Mouse (Mus musculus): ENCODE data around the gene Ints14. TPM values are rescaled to one million over a fixed set of nuclear protein-coding genes. Genes with fewer than 3 reads are reported as not detected.
"Not testable (repeated sequence)": the region's sequence is repeated elsewhere in the genome, so short reads cannot be mapped to it uniquely, and the experiment has no call there.

Ints14 gene
- total RNA-seq, 2 experiments from 2014 or later: 8.8 to 10.5 TPM

DNA sequence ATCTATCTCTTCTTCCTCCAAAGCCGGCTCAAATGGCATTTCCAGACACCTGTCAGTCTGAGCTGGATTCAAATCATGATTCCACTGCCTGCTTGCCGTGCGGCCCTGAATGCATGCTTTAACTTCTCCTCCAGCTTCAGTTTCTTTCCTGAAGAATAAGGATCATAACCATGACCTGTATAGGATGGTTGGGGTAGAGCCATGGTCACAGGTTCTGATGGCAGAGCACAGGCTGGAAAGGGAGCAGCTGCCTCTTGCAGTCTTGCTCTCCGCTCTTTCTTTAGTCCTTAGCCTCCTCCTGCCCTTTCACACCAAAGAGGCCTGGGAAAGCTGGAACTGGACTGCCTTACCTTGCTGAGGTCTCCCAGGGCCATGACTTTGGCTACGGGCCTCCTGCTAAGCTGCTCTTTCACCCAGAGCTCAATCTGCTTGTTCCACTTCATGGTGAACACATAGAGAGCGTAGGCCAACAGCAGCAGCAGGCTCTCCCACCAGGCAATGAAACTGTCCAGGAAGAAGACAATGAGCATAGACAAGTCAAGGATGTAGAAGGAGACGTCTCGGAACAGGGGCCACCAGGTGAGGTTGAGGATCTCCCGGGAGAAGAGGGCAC lies 13.1 kb upstream of the Ints14 start:
- no peak for ATAC-seq (replicated peaks; ENCODE audit: low FRiP score, poor library complexity, severe bottlenecking)

DNA sequence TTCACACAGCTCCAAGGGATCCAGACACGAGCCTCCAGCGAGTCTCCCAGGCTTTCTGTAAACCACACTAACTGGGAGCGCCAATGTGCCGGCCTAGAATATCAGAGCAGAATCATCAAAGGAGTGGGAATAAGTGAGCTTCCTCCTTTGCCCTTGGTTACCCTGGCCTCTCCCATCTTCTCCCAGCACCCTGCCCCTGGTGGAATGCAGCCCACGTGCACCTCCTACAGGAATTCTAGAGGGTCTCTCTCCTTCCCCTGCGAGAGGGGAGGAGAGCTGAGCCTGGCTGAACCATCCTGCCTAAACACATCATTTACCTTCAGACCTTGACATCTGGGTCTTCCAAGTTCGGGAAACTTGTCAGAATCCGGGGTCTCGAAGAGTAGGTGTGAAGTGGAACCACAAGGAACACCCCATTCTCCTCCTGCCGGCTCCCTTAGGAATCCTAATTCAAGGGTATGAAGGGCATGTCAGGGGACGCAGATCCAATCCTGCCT lies 9.5 kb upstream of the Ints14 start, which contains the start of gene Slc24a1:
Slc24a1 (minus strand) TSS at position 447 of the 497 bp plus-strand sequence.
- ATAC-seq (replicated peaks; ENCODE audit: low FRiP score, poor library complexity, severe bottlenecking): no peak

DNA sequence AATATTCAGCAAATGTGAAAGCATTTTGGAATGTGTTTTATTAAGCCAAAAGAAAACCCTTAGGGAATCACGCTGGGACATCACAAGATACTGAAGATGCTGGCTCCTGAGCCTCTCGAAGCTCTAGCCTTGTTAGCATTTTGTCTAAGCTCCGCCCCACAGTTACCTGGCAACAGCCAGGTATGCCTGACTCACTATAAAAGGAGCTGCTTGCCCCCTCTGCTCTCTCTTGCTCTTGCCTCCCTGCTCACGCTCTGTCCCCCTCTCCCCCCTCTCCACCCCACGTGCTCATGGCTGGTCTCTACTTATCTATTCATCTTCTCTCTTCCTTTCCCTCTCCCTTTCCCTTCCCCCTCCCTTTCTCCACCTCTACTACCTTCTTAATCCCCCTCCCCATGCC lies 8.7 kb upstream of the Ints14 start:
- ATAC-seq (replicated peaks; ENCODE audit: low FRiP score, poor library complexity, severe bottlenecking): no peak

DNA sequence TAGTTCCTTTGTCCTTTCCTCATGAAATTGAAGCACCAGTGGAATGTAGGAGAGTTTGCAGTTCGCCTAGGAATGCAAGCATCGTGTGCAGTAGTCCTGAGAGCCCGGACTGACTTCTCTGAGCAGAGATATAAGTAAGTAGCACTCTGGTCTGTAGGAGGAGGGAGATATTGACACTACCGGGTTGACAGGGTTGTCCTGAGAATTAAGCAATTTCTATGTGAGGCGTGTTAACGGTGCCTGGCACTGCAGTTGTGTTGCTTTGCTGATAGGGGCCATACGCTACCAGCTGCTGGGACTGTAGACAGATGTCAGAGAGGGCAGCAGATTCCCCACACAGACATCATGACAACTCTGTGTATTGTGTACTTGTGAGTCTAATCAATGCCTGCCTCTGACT lies 7.5 kb upstream of the Ints14 start:
- ATAC-seq (replicated peaks; ENCODE audit: low FRiP score, poor library complexity, severe bottlenecking): no peak

DNA sequence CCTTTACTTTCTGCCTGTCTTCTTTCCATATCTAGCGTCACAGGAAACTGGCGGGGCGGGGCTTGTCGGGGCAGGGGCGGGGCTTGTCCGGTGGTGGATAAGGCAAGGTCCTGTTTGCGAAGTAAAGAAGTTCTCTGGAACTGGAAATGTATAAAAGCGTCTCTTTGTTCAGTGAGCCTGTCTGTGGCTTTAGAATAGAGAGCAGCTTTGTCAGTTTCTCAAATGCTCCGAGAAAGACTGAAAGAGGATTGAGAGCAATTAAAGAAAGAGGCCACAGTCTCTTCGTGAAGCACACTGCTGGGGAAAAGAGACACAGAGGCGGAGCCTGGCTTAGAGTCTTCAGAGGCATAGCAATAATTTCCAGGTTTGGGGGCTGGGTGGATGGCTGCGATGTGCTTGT lies 4.4 kb upstream of the Ints14 start:
- no peak for ATAC-seq (replicated peaks; ENCODE audit: low FRiP score, poor library complexity, severe bottlenecking)

DNA sequence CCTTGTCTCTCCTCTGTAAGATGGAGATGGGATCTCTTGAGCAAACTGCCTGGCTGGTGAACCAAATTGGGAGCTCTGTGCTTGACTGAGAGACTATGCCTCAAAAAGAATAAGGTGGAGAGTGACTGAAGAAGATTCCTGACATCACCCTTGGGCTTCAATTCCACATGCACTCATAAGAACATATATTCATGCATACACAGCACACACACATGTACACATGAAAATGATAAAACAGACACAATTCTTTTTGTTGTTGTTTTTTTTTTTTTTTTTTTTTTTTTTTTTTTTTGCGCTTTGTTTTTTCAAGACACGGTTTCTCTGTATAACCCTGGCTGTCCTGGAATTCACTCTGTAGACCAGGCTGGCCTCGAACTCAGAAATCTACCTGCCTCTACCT lies 3.4 kb upstream of the Ints14 start:
- no peak for ATAC-seq (replicated peaks; ENCODE audit: low FRiP score, poor library complexity, severe bottlenecking)

DNA sequence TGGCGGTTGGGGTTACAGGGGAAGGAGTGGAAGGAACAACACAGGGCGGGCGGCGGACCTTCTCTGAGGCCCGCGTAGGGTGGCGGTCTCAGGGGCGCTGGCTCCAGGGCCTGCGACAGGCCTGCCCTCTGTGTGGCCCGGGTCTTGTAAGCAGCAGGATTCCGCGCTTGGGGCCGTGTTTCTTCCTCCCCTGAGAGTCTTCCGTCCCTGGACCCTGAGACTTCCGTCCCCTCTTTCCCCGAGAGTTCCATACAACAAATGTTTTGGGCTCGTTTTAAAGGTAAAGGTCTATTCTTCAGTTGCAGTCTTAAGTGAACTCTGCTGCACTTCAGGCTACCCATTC lies 244 bp downstream of the Ints14 start:
- peak; percentile 81 for ATAC-seq (replicated peaks; ENCODE audit: low FRiP score, poor library complexity, severe bottlenecking)

DNA sequence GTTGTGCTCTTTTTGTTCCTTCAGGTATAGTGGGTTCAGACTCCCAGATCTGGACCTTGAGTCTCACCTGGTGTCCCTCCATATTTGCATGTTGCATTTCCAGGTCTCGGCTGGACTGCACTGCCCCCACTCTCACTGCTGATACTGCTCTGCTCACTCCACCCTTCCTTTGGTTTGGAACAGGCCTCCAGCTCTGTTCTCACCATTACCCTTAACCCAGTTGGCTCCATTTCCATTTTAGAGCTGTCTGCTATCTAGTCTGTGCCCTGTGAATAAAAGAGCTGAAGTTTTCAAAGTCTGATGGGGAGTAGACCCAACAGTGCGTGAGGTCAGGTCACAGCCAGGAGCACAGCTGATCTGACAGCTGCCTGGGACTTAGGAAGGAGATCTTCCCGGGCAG lies 19.8 kb downstream of the Ints14 start:
- ATAC-seq (replicated peaks; ENCODE audit: low FRiP score, poor library complexity, severe bottlenecking): no peak

DNA sequence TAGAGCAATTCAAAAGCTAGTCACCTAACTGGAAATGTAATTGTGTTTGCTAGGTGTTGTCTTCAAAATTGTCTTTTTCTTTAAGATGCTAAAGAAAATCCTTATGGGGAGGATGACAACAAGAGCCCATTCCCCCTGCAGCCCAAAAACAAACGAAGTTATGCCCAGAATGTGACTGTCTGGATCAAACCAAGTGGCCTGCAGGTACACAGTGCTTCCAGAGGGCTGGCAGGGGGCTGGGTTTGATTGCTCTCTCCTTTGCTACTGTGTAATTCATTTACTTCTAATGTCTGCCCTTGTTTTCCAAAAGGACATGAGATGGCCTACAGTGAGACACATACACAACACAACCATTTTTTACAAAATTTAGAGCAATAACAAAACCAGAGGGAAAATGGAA lies 21.2 kb downstream of the Ints14 start:
- ATAC-seq (replicated peaks; ENCODE audit: low FRiP score, poor library complexity, severe bottlenecking): no peak

DNA sequence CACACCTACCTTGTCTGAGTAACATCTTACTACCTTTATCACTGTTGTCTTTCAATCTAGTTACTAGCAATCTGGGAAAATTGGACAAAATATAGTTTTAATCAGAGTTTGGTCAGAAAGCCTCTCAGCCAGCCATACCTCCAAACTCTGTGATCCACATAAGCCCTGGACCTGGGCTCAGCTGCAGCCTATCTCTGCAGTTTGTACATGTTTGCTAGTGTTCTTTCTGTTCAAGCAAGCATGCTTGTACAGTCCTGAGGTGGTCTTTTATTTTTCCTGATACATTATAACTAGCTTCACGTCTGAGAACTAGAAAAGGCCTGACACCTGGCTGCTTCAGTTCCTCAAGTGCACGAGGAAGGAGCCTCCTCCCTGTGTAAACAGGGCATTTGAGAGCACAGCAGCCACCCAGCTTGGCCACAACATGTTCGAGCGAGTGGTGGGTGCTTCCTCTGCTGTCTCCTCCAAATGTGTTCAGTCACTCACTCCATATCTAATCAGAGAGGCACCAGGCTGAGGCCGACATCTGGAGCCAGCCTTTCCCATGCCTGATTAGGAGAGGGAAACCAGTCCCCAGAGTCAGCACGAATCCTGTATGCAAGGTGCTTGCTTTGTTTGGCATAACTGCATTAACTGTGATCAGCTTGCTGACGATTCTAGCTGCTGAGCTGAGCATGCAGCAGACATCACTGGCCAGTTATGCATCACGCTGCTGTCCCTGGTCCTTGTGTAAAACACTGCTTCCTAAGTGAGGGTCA lies 24.5 kb downstream of the Ints14 start:
- ATAC-seq (replicated peaks; ENCODE audit: low FRiP score, poor library complexity, severe bottlenecking): peak; percentile 62; the same call in 1 of the 2 replicates

DNA sequence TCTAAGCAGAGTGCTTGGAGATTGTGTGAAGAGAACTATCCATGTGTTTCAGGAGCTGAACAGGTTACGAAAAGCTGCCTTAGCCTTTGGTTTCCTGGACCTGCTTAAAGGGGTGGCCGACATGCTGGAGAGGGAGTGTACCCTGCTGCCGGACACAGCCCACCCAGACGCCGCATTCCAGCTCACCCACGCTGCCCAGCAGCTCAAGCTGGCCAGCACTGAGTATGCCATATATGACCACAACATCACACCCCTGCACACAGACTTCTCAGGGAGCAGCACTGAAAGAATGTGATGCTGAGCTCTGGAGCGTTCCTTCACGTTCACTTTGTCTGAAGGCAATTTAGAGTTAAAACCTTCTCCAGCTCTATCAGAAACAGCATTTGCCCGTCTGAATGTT lies 25.1 kb downstream of the Ints14 start:
- no peak for ATAC-seq (replicated peaks; ENCODE audit: low FRiP score, poor library complexity, severe bottlenecking)

DNA sequence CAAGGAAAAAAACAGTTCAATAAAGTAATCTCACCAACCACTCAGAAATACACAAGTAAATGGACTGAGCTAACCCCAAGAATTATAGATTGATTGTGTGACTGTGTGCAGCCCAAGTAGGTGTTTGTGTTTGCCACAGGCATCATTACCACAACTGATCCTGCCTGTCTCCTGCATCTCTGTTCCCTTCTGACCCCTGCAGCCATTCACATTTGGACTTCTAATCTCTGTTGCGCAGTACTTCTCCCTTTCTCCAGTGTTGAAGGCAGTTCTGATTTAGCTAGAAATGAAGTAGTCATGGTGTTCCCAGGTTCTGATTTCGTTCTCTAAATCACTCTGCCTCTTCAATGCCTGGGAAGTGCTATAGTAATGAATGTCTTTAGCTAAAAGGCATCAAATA lies 26.9 kb downstream of the Ints14 start:
- ATAC-seq (replicated peaks; ENCODE audit: low FRiP score, poor library complexity, severe bottlenecking): no peak

DNA sequence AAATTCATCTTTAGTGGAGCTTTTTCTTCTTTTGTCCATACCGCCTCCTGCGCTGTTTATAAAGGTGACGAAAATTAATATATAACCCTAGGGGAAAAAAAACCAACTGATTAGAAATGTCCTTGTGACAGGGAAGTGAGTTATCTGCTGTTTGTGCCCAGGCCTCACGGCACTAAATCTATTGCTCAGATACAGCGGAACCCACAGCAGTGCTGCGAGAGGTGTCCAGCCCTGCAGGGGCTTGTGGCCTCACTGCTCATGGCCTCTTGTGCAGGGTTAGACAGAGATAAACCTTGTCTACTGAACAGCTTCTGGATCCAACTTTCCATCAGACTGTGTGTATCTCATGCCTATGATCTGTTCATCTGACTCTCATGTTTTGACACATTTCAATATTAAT lies 27.7 kb downstream of the Ints14 start:
- no peak for ATAC-seq (replicated peaks; ENCODE audit: low FRiP score, poor library complexity, severe bottlenecking)

DNA sequence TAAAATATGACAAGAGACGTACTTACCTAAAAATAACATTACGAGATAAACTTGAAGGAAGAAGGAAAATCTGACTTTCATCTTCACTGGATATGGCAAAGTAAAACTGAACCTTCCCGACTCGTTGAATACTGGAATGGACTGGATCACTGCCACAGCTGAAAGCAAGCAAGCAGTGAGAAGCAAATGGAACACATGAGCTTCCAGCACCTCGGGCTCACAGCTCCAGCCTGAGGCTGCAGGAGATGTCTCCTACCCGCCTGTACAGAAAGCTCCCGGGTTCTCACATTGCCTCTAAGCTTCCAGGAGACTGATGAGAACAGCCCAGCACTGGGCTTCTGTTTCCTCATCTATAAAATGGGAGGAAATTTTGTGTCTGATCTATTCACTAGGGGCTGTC lies 29.6 kb downstream of the Ints14 start:
- no peak for ATAC-seq (replicated peaks; ENCODE audit: low FRiP score, poor library complexity, severe bottlenecking)

DNA sequence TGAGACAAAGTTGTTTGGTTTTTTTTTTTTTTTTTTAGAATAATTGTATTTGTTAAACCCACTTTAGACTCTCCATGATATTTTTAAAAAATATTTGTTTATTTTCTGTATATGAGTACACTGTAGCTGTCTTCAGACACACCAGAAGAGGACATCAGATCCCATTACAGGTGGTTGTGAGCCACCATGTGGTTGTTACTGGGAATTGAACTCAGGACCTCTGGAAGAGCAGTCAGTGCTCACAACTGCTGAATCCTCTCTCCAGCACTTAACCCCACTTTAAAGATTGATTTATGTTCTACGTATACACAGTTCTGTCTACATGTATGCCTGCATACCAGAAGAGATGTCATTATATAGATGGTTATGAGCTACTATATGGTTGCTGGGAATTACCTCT lies 34.8 kb downstream of the Ints14 start:
- ATAC-seq (replicated peaks; ENCODE audit: low FRiP score, poor library complexity, severe bottlenecking): not testable (repeated sequence)

DNA sequence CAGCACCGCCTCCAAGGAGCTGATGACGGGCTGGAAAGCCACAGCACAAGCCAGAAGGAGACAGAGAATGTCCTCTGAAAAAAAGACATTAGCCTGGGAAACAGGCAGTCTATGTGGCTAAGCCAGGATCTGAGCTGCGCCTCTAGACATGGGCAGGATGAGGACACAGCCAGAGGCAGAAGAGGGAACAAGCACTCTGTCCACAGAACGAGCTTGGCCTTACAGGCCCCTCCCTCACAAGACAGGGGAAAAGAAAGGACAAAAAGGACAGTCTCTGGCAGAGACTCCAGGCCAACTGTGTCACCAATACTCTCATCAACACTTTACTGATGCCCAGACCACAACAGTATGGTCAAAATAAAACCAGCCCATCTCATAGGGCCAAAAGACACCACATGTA lies 40.8 kb downstream of the Ints14 start:
- no peak for ATAC-seq (replicated peaks; ENCODE audit: low FRiP score, poor library complexity, severe bottlenecking)

DNA sequence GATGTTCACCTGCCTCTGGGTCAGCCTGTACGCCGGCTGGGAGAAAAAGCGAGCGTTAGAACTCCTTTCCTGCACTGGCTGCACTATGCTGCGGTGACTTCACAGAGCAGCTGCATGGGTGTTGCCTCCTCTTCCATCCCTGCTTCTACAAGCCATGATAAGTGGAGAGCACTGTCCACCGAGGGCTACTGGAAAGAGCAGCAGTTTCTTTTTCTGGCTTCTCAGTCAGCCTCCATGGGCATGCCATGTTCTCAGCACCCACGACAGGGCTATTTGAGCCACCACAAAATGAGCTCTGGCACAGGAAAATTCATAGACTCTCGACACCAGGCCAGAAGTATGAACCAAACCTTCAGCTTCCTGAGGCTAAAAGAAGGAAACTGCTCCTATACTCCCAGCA lies 45.0 kb downstream of the Ints14 start:
- ATAC-seq (replicated peaks; ENCODE audit: low FRiP score, poor library complexity, severe bottlenecking): no peak

DNA sequence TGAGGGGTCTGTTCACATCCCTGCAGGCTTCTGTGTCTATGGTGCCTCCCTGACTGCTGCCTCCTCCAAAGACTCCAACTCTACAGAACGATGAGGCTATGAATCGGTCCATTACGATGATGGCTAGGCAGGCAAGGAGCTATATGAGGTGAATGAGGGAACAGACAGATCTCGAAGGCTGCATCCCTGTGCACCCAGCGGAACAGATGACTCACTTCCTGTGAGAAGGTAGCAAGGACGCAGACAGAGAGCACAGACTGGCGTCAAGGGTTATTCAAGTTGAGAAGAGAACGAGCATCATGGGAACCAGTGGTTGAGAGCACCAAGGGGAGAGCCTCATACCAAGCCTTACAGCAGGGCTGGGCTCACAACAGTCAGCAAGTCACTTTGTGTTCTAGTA lies 49.9 kb downstream of the Ints14 start:
- ATAC-seq (replicated peaks; ENCODE audit: low FRiP score, poor library complexity, severe bottlenecking): no peak

DNA sequence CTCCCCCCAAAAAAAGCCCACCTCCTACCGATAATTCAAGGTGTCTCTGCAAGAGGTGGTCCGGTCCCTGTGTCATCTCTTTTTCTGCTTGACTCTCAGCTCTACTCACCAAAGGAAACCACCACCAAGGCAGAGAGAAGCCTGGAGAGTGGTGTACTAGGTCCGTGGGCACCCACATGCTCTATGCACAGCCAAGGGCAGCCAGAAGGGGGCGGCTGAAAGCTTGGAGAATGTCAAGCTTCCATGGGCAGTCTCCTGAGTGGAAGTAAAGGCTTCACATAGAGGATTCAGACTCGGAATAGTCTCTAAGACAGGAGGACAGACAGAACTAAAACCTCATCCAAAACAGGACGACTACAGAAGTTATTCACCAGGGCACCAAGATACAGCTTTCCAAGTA lies 50.6 kb downstream of the Ints14 start:
- peak; percentile 61; the same call in 1 of the 2 replicates for ATAC-seq (replicated peaks; ENCODE audit: low FRiP score, poor library complexity, severe bottlenecking)

DNA sequence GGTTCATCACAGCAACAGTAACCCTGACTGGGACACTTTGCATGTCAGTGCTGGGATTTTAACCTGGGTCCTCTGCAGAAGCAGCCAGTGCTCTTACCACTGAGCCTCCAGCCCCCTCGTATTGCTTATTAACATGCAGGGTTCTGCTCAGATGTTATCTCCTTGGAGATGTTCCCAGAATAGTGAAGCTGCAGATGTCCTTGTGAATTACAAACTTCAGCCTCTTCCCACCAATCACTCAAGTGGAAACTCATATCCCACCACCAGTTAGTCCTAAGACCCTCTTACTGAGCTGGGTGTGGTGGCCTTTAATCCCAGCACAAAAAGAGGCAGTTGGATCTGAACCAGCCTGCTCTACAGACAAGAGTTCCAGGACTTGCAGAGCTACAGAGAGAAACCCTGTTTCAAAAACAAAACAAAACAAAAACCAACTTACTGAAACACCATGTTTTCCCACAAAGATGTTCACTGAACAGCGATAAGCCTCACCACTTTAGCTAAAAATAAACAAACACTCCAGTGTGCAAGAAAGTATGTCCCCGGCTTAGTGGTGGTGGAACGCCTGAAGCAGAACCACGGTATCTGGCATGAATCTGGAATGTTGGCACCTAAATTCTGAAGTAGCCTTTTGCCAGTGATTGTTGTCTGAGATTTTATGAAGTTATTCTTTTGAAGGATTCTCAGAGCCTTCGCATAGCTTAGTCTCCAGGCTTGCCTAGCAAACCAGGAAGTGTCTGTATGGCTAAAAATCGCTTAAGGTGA lies 54.9 kb downstream of the Ints14 start:
- no peak for ATAC-seq (replicated peaks; ENCODE audit: low FRiP score, poor library complexity, severe bottlenecking)
